Mouse (Mus musculus): ENCODE results near the gene Srcin1.

The Srcin1 gene

DNA sequence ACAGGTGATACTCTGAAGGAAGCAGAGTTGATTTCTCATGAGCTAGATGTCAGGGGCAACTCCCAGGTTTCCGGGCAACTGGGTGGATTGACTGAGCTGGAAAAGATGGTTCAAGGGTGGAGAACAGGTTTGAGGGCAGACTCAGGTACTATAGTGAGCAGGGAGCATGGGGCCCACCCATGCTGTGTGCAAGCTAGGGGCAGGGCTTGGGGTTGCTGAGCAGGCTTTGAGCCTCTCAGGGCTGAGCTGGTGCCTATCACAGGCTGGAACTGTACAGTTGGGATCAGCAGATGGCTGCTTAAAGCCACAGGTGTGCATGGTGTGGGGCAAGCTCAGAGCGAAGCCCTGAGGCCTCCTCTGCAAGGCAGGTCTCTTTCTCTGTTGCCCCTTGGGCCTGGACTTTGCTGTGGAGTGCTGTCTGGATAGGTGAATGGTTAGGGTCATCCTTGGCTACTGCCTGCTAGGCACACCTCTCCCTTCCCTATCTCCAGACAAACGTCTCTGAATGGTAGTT, 114.6 kb downstream of the Srcin1 start:
- no peak for DNase-seq
